Mouse (Mus musculus) liver, embryonic 12.5 days (tissue): Measurements from ENCODE around the gene Map2k3. TPM values are rescaled to one million over a fixed set of nuclear protein-coding genes. Genes with fewer than 3 reads are reported as not detected.

ENCODE experiments used
- ATAC-seq: fragments of 200-750 bp; cut with Nextera tagmentation; 2 replicates; pipeline ENCODE4 v1.8.0; 2017; ENCODE audit warnings: moderate number of reproducible peaks, mild to moderate bottlenecking, moderate library complexity
- H3K27ac ChIP-seq: fragments of 300-500 bp; sonication (generic); 2 replicates; pipeline ENCODE4 v1.5.1; 2016; ENCODE audit warnings: mild to moderate bottlenecking
- H3K27me3 ChIP-seq: fragments of 300-500 bp; sonication (generic); replicated peaks from 2 replicates; pipeline ENCODE4 v1.6.1; 2016; ENCODE audit warnings: mild to moderate bottlenecking, moderate library complexity
- H3K36me3 ChIP-seq: fragments of 300-500 bp; sonication (generic); 2 replicates; pipeline ENCODE4 v1.6.1; 2016; ENCODE audit warnings: mild to moderate bottlenecking, moderate library complexity
- H3K4me1 ChIP-seq: fragments of 300-500 bp; sonication (generic); 2 replicates; pipeline ENCODE4 v1.6.1; 2016
- H3K4me2 ChIP-seq: fragments of 300-500 bp; sonication (generic); 2 replicates; pipeline ENCODE4 v1.6.1; 2016; ENCODE audit warnings: mild to moderate bottlenecking, moderate library complexity
- H3K4me3 ChIP-seq: fragments of 300-500 bp; sonication (generic); 2 replicates; pipeline ENCODE4 v1.5.1; 2016; ENCODE audit warnings: mild to moderate bottlenecking, moderate library complexity
- H3K9ac ChIP-seq: fragments of 300-500 bp; sonication (generic); 2 replicates; pipeline ENCODE4 v1.6.1; 2016; ENCODE audit warnings: mild to moderate bottlenecking, moderate library complexity
- H3K9me3 ChIP-seq: fragments of 300-500 bp; sonication (generic); replicated peaks from 2 replicates; pipeline ENCODE4 v1.6.1; 2016; ENCODE audit warnings: mild to moderate bottlenecking, moderate library complexity
- WGBS: fragments of 180-500 bp; shearing (Covaris S2); methylation state at CpG from one replicate; pipeline ENCODE4 v1.1.7; 2016; ENCODE audit not compliant: insufficient replicate concordance; 5-methylcytosine and 5-hydroxymethylcytosine counted together
- polyA plus RNA-seq: library from polyadenylated mRNA; unstranded; fragments of >200 nt; fragmentation: Nextera tagmentation; extraction: Ambion mirVana; gene quantifications from 2 replicates; pipeline ENCODE4 v1.2.1, GENCODE M21; 2016

The Map2k3 gene
- polyA plus RNA-seq, 1 experiment from 2014 or later: 173 TPM

DNA sequence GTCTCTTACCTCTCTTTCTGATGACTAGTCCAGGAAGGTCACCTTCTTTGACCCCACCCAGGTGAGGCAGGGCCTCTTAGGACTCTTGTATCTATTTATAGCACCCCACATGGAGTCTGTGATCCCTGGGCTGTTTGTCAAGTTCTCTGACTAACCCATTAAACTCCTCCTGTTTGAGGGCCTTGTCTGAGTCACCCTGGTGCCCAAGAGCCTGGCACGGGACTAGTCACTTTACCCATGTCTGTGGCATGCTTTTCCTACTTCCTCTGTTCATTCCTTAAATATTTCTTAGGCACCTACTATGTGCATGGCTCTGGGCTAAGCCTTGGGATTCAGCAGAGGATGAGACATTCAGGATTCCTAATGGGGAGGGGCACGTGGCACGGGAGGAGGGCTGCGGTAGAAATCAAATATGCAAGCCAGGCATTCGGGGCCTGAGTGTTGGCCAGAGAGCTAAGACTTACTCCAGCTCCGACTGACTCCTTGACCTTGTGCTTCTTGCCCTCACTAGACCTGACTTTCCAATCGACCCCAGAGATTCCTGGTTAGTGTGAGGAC, 1.0 kb upstream of the Map2k3 start:
- peaks cover 20% of the 10 kb centered on the region for H3K36me3 ChIP-seq
- H3K27me3 ChIP-seq: no peaks in the 10 kb centered on the region
- H3K4me1 ChIP-seq: peaks cover 76% of the 10 kb centered on the region
- H3K9me3 ChIP-seq: no peaks in the 10 kb centered on the region
- peak overlapping the region; percentile 94 for H3K4me2 ChIP-seq
- 19% methylated on average over 7 of the region's 7 CpGs for WGBS
- ATAC-seq: no peak
- peak overlapping the region; percentile 95 for H3K4me3 ChIP-seq
- peak overlapping the region; percentile 96 for H3K9ac ChIP-seq
- H3K27ac ChIP-seq: peak overlapping the region; percentile 69; the same call in 1 of the 2 replicates

- Histone ChIP-seq H3K27ac (peak overlapping the region; percentile 69), H3K36me3 (peaks cover 22% of the 10 kb centered on the region), H3K4me1 (peaks cover 76% of the 10 kb centered on the region), H3K9ac (peak overlapping the region; percentile 96), H3K4me2 (peak overlapping the region; percentile 94), H3K27me3 (no peaks in the 10 kb centered on the region), H3K9me3 (no peaks in the 10 kb centered on the region), H3K4me3 (peak overlapping the region; percentile 95)
- WGBS: 2% methylated on average over 30 of the region's 30 CpGs
- ATAC-seq: peak; percentile 9
Measured at GRCm38 (mm10) chr11:60931282-60931868, 458 bp upstream of the Map2k3 start.

DNA sequence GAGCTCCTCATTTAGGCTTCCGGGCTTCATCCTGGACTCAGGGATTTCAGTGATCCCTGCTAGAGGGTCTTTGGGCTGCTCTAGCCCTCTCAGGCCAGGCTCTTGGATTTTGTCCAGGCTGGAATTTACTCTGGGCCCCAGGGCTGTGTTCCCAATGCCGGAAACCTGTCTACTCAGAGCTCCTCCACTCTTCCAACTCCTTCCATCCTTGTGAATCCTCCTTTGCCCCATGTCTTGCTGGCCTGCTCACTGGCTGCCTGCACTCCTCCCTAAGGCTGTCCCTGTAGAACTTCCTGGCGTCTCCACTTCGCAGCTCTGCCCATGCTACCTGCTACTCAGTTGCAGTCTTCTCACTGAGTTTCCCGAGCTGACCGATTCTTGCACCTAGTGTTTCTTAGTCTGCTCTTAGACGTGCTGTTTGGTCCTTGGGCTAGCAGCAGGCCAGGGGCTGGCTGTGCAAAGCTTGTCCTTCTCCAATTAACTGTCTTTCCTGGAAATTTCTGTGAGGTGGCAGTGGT, 729 bp downstream of the Map2k3 start:
- H3K4me2 ChIP-seq: peak overlapping the region; percentile 94
- peaks cover 31% of the 10 kb centered on the region for H3K36me3 ChIP-seq
- 3% methylated on average over 7 of the region's 7 CpGs for WGBS
- no peaks in the 10 kb centered on the region for H3K9me3 ChIP-seq
- H3K27ac ChIP-seq: peak overlapping the region; percentile 89
- peaks cover 77% of the 10 kb centered on the region for H3K4me1 ChIP-seq
- no peaks in the 10 kb centered on the region for H3K27me3 ChIP-seq
- peak overlapping the region; percentile 95 for H3K4me3 ChIP-seq
- ATAC-seq: no peak
- H3K9ac ChIP-seq: peak overlapping the region; percentile 96

- H3K9ac ChIP-seq: peak overlapping the region; percentile 96
- peak overlapping the region; percentile 95 for H3K4me3 ChIP-seq
- H3K36me3 ChIP-seq: peaks cover 39% of the 10 kb centered on the region
- H3K4me1 ChIP-seq: peaks cover 78% of the 10 kb centered on the region
- H3K4me2 ChIP-seq: peak overlapping the region; percentile 94
- no peaks in the 10 kb centered on the region for H3K27me3 ChIP-seq
- WGBS: 63% methylated on average over 10 of the region's 10 CpGs
- H3K27ac ChIP-seq: peak overlapping the region; percentile 89
- no peaks in the 10 kb centered on the region for H3K9me3 ChIP-seq
- no peak for ATAC-seq
Measured at GRCm38 (mm10) chr11:60933178-60933930, 1.5 kb downstream of the Map2k3 start.

DNA sequence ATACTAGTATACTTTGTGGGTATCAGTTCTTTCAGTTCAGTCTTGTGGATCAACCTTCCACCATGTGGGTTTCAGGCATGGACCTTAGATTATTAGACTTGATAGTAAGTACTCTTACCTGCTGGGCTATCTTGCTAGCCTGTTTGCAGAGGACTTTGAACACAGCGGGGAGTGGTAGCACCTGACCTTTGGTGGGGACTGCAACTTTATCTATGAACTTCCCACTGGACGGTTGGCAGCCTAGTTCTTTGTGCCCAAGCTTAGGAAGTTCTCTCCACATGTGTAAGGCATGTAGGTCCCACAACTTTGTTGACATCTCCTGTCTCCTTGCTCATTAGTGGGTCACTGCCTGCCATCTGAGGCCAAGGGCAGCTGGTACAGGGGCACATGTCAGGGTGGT, 3.0 kb downstream of the Map2k3 start:
- Histone ChIP-seq H3K27ac (peak overlapping the region; percentile 98), H3K9ac (peak overlapping the region; percentile 70), H3K4me1 (peaks cover 89% of the 10 kb centered on the region), H3K9me3 (no peaks in the 10 kb centered on the region), H3K4me2 (peak overlapping the region; percentile 94), H3K4me3 (peak overlapping the region; percentile 52), H3K36me3 (peaks cover 54% of the 10 kb centered on the region), H3K27me3 (no peaks in the 10 kb centered on the region)
- WGBS: 30% methylated on average over 2 of the region's 2 CpGs
- ATAC-seq: no peak

DNA sequence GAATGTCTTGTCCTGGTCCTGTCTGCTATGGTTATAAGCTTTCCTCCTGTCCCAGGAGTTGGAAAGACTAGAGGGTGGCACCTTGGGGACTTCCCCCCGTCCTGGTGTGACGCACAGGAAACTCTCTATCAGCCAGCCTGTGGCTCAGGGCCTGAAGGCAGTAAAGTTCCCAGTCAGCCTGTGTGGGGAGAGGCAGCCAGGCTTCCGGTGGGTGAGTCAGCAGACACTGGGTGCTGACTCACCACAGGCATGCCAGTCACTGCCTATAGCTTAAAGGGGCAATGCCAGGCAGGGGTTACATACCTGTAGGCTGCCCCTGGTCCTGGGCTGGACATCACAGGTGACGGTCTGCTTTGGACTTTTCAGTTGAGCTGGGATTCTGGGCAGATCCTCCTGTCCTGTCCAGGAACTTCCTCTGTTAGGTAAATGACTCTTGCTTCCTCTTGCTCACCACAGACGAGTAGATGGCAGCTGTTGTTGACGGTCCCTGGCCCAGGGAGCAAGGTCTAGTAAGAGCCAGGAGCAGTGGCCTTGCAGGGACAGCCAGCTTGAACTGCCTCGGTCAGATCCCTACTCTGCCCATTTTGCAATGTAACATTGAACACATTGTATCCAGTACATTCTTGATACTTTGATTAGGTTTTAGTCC, 3.6 kb downstream of the Map2k3 start:
- peak overlapping the region; percentile 70 for H3K9ac ChIP-seq
- H3K9me3 ChIP-seq: no peaks in the 10 kb centered on the region
- no peaks in the 10 kb centered on the region for H3K27me3 ChIP-seq
- H3K36me3 ChIP-seq: peaks cover 60% of the 10 kb centered on the region
- H3K27ac ChIP-seq: peak overlapping the region; percentile 98
- H3K4me1 ChIP-seq: peaks cover 89% of the 10 kb centered on the region
- peak overlapping the region; percentile 52 for H3K4me3 ChIP-seq
- WGBS: 9% methylated on average over 7 of the region's 7 CpGs
- peak; percentile 84 for ATAC-seq
- peak overlapping the region; percentile 94 for H3K4me2 ChIP-seq

DNA sequence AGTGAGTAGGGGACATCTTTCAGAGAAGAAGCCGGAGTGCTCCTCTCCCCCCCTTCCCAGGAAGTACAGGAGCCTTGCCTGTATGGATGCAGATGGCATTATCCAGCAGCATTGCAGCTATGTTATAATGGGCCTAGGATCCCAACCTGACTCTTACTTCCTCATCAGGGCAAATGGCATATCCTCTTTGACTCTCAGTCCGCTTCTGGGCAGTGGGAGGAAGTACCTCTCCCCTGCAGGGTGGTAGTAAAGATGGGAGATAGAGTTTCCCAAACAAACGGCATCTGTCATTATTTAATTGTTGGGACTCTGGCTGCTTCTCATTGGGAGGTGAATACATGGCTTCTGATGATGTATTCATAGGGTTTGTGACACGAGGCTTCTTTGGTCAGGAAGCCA, 4.1 kb downstream of the Map2k3 start:
- peaks cover 65% of the 10 kb centered on the region for H3K36me3 ChIP-seq
- ATAC-seq: no peak
- H3K4me3 ChIP-seq: peak overlapping the region; percentile 52
- H3K27me3 ChIP-seq: no peaks in the 10 kb centered on the region
- peak overlapping the region; percentile 70 for H3K9ac ChIP-seq
- H3K4me2 ChIP-seq: peak overlapping the region; percentile 94
- H3K27ac ChIP-seq: peak overlapping the region; percentile 98
- WGBS: 38% methylated on average over 4 of the region's 4 CpGs
- peaks cover 89% of the 10 kb centered on the region for H3K4me1 ChIP-seq
- no peaks in the 10 kb centered on the region for H3K9me3 ChIP-seq

DNA sequence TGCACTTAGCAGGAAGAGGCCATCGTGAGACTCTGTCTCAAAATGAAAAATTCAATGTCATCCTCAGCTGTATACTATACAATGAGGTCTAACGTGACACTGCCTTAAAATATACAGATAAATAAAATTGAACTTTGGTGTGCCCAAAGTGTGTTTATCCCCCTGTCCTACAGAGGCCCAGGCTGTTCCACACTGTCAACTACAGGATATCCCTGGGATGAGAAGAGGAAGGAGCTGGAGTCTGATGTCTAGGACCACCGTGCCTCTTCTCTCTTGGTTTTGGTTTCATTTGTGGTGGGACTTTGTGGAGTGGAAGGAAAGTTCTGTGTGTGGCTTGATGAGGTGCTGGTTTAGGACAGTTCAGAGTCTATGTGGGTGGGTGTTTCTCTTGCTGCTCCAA, 5.8 kb downstream of the Map2k3 start:
- peak overlapping the region; percentile 94; the same call in 1 of the 2 replicates for H3K4me2 ChIP-seq
- H3K36me3 ChIP-seq: peaks cover 79% of the 10 kb centered on the region
- H3K9ac ChIP-seq: peak overlapping the region; percentile 23; the same call in 1 of the 2 replicates

GRCm38 (mm10) chr11:60939487-60939886, 7.7 kb downstream of the Map2k3 start:
- H3K9ac ChIP-seq: 0 out of 2 replicates have a peak overlapping the region, but pooled peaks have one; percentile 13
- WGBS: 86% methylated on average over 3 of the region's 3 CpGs
- ATAC-seq: no peak

More for the DNA sequence above, 5.8 kb downstream of the Map2k3 start:
- ATAC-seq: no peak
- WGBS: 54% methylated on average over 3 of the region's 3 CpGs
- peak overlapping the region; percentile 53 for H3K27ac ChIP-seq
- no peaks in the 10 kb centered on the region for H3K9me3 ChIP-seq
- H3K27me3 ChIP-seq: no peaks in the 10 kb centered on the region
- peaks cover 99% of the 10 kb centered on the region for H3K4me1 ChIP-seq
- H3K4me3 ChIP-seq: no peak overlapping the region

GRCm38 (mm10) chr11:60940501-60940900, 8.7 kb downstream of the Map2k3 start:
- H3K36me3 ChIP-seq: peaks cover 90% of the 10 kb centered on the region
- no peaks in the 10 kb centered on the region for H3K27me3 ChIP-seq

More at GRCm38 (mm10) chr11:60939487-60939886, 7.7 kb downstream of the Map2k3 start:
- H3K9me3 ChIP-seq: no peaks in the 10 kb centered on the region
- no peak overlapping the region for H3K4me2 ChIP-seq
- H3K27me3 ChIP-seq: no peaks in the 10 kb centered on the region
- peak overlapping the region; percentile 89 for H3K27ac ChIP-seq
- H3K4me3 ChIP-seq: no peak overlapping the region
- peaks cover 88% of the 10 kb centered on the region for H3K4me1 ChIP-seq
- peaks cover 85% of the 10 kb centered on the region for H3K36me3 ChIP-seq

GRCm38 (mm10) chr11:60941370-60941769, 9.5 kb downstream of the Map2k3 start:
- H3K4me2 ChIP-seq: peak overlapping the region; percentile 83
- ATAC-seq: peak; percentile 73
- peak overlapping the region; percentile 50 for H3K4me3 ChIP-seq
- 54% methylated on average over 9 of the region's 9 CpGs for WGBS
- H3K9me3 ChIP-seq: no peaks in the 10 kb centered on the region
- H3K4me1 ChIP-seq: peaks cover 70% of the 10 kb centered on the region
- H3K36me3 ChIP-seq: peaks cover 95% of the 10 kb centered on the region
- peak overlapping the region; percentile 74 for H3K9ac ChIP-seq
- no peaks in the 10 kb centered on the region for H3K27me3 ChIP-seq
- peak overlapping the region; percentile 89 for H3K27ac ChIP-seq

More at GRCm38 (mm10) chr11:60940501-60940900, 8.7 kb downstream of the Map2k3 start:
- Histone ChIP-seq H3K4me1 (peaks cover 79% of the 10 kb centered on the region), H3K4me3 (no peak overlapping the region), H3K27ac (peak overlapping the region; percentile 89), H3K9ac (0 out of 2 replicates have a peak overlapping the region, but pooled peaks have one; percentile 13), H3K4me2 (peak overlapping the region; percentile 83), H3K9me3 (no peaks in the 10 kb centered on the region)
- WGBS: 84% methylated on average over 5 of the region's 5 CpGs
- no peak for ATAC-seq
